Mouse (Mus musculus): ENCODE data around the gene Tas2r109. TPM values are rescaled to one million over a fixed set of nuclear protein-coding genes. Genes with fewer than 3 reads are reported as not detected.
"Not testable (repeated sequence)": the region's sequence is repeated elsewhere in the genome, so short reads cannot be mapped to it uniquely, and the experiment has no call there.

The Tas2r109 gene
- not detected in 2 replicates for polyA plus RNA-seq (2015; fragmentation: Nextera tagmentation; extraction: Ambion mirVana)

- Histone ChIP-seq H3K9me3 (ENCODE audit: control insufficient read depth, low read length) (no peaks in the 10 kb centered on the region), H3K27ac (ENCODE audit: low read length) (no peak within 1 kb of the TSS), H3K9ac (replicated peaks; ENCODE audit: low read depth, low read length) (no peak within 1 kb of the TSS), H3K4me3 (replicated peaks; ENCODE audit: low read length) (no peak within 1 kb of the TSS), H3K4me1 (replicated peaks; ENCODE audit: control insufficient read depth, insufficient read depth, low read length) (no peaks in the 10 kb centered on the region), H3K27me3 (replicated peaks; ENCODE audit: control insufficient read depth, insufficient read depth, low read length) (no peaks in the 10 kb centered on the region), H3K36me3 (ENCODE audit: control insufficient read depth, insufficient read depth) (no peaks in the 10 kb centered on the region), H3K4me2 (ENCODE audit: low read length) (no peak within 1 kb of the TSS)
- WGBS = 72% methylated on average over 2 of the region's 2 CpGs
- no peak for ATAC-seq
Measured at GRCm38 (mm10) chr6:132980865-132981264, at the start of gene Tas2r109. Tas2r109 (minus strand) TSS chr6:132980965.

- Histone ChIP-seq H3K9ac (replicated peaks; ENCODE audit: low read depth, low read length) (no peak within 1 kb of the TSS), H3K36me3 (ENCODE audit: control insufficient read depth, insufficient read depth) (no peaks in the 10 kb centered on the region), H3K4me3 (replicated peaks; ENCODE audit: low read length) (no peak within 1 kb of the TSS), H3K4me1 (replicated peaks; ENCODE audit: control insufficient read depth, insufficient read depth, low read length) (no peaks in the 10 kb centered on the region), H3K27ac (ENCODE audit: low read length) (no peak within 1 kb of the TSS), H3K9me3 (ENCODE audit: control insufficient read depth, low read length) (no peaks in the 10 kb centered on the region), H3K27me3 (replicated peaks; ENCODE audit: control insufficient read depth, insufficient read depth, low read length) (no peaks in the 10 kb centered on the region), H3K4me2 (ENCODE audit: low read length) (no peak within 1 kb of the TSS)
- 75% methylated on average over 1 of the region's 1 CpGs for WGBS
- ATAC-seq = no peak
Measured at GRCm38 (mm10) chr6:132957819-132958218, 22.9 kb downstream of the Tas2r109 start, which contains the start of gene Tas2r131. Tas2r131 (minus strand) TSS chr6:132957919.

GRCm38 (mm10) chr6:132950802-132951201, 30.0 kb downstream of the Tas2r109 start, which contains the start of gene Tas2r129:
Tas2r129 (plus strand) TSS chr6:132951102.
- H3K27ac ChIP-seq (ENCODE audit: low read length) = no peak within 1 kb of the TSS
- no peaks in the 10 kb centered on the region for H3K9me3 ChIP-seq (ENCODE audit: control insufficient read depth, low read length)
- no peak for ATAC-seq
- no peak within 1 kb of the TSS for H3K9ac ChIP-seq (replicated peaks; ENCODE audit: low read depth, low read length)
- H3K27me3 ChIP-seq (replicated peaks; ENCODE audit: control insufficient read depth, insufficient read depth, low read length) = no peaks in the 10 kb centered on the region
- 87% methylated on average over 2 of the region's 2 CpGs for WGBS
- H3K36me3 ChIP-seq (ENCODE audit: control insufficient read depth, insufficient read depth) = no peaks in the 10 kb centered on the region
- no peaks in the 10 kb centered on the region for H3K4me1 ChIP-seq (replicated peaks; ENCODE audit: control insufficient read depth, insufficient read depth, low read length)
- no peak within 1 kb of the TSS for H3K4me3 ChIP-seq (replicated peaks; ENCODE audit: low read length)
- no peak within 1 kb of the TSS for H3K4me2 ChIP-seq (ENCODE audit: low read length)

GRCm38 (mm10) chr6:132941376-132941775, 39.4 kb downstream of the Tas2r109 start:
- H3K36me3 ChIP-seq (ENCODE audit: control insufficient read depth, insufficient read depth); H3K9me3 ChIP-seq (ENCODE audit: control insufficient read depth, low read length); H3K9ac ChIP-seq (replicated peaks; ENCODE audit: low read depth, low read length); H3K4me2 ChIP-seq (ENCODE audit: low read length); ATAC-seq; H3K27ac ChIP-seq (ENCODE audit: low read length); H3K27me3 ChIP-seq (replicated peaks; ENCODE audit: control insufficient read depth, insufficient read depth, low read length); H3K4me1 ChIP-seq (replicated peaks; ENCODE audit: control insufficient read depth, insufficient read depth, low read length); H3K4me3 ChIP-seq (replicated peaks; ENCODE audit: low read length): not testable (repeated sequence)

Other genes starting within 250 kb of the Tas2r109 start
- gene Tas2r115, start 242.9 kb downstream of the Tas2r109 start, polyA plus RNA-seq (2015; fragmentation: Nextera tagmentation; extraction: Ambion mirVana) = not detected in 2 replicates
- not detected in 2 replicates for gene Tas2r124, start 226.2 kb downstream of the Tas2r109 start, polyA plus RNA-seq (2015; fragmentation: Nextera tagmentation; extraction: Ambion mirVana)
- gene Tas2r102, start 218.8 kb downstream of the Tas2r109 start, polyA plus RNA-seq (2015; fragmentation: Nextera tagmentation; extraction: Ambion mirVana) = not detected in 2 replicates
- not detected in 2 replicates for gene Tas2r136, start 202.8 kb downstream of the Tas2r109 start, polyA plus RNA-seq (2015; fragmentation: Nextera tagmentation; extraction: Ambion mirVana)
- not detected in 2 replicates for gene Tas2r117, start 178.1 kb downstream of the Tas2r109 start, polyA plus RNA-seq (2015; fragmentation: Nextera tagmentation; extraction: Ambion mirVana)
- not detected in 2 replicates for gene Tas2r123, start 133.8 kb downstream of the Tas2r109 start, polyA plus RNA-seq (2015; fragmentation: Nextera tagmentation; extraction: Ambion mirVana)
- not detected in 2 replicates for gene Tas2r116, start 125.5 kb downstream of the Tas2r109 start, polyA plus RNA-seq (2015; fragmentation: Nextera tagmentation; extraction: Ambion mirVana)
- gene Tas2r110, start 113.0 kb downstream of the Tas2r109 start, polyA plus RNA-seq (2015; fragmentation: Nextera tagmentation; extraction: Ambion mirVana) = not detected in 2 replicates
- not detected in 2 replicates for gene Tas2r113, start 88.0 kb downstream of the Tas2r109 start, polyA plus RNA-seq (2015; fragmentation: Nextera tagmentation; extraction: Ambion mirVana)
- not detected in 2 replicates for gene Tas2r125, start 71.3 kb downstream of the Tas2r109 start, polyA plus RNA-seq (2015; fragmentation: Nextera tagmentation; extraction: Ambion mirVana)
- gene Tas2r129, start 29.9 kb downstream of the Tas2r109 start, polyA plus RNA-seq (2015; fragmentation: Nextera tagmentation; extraction: Ambion mirVana) = not detected in 2 replicates
- not detected in 2 replicates for gene Tas2r131, start 23.0 kb downstream of the Tas2r109 start, polyA plus RNA-seq (2015; fragmentation: Nextera tagmentation; extraction: Ambion mirVana)
- not detected in 2 replicates for gene Tas2r103, start 56.1 kb upstream of the Tas2r109 start, polyA plus RNA-seq (2015; fragmentation: Nextera tagmentation; extraction: Ambion mirVana)
- not detected in 2 replicates for gene Tas2r140, start 74.9 kb upstream of the Tas2r109 start, polyA plus RNA-seq (2015; fragmentation: Nextera tagmentation; extraction: Ambion mirVana)
- 92.2 and 105 TPM in 2 replicates for gene Smim10l1, start 123.9 kb upstream of the Tas2r109 start, polyA plus RNA-seq (2015; fragmentation: Nextera tagmentation; extraction: Ambion mirVana)

Measured in forebrain, embryonic 16.5 days (tissue).